Mouse (Mus musculus): ENCODE data around the gene Paics. TPM values are rescaled to one million over a fixed set of nuclear protein-coding genes. Genes with fewer than 3 reads are reported as not detected.
"Not testable (repeated sequence)": the region's sequence is repeated elsewhere in the genome, so short reads cannot be mapped to it uniquely, and the experiment has no call there.

Gene Paics
- total and polyA plus RNA-seq, 2 experiments from 2014 or later, result 142 to 152 TPM

- DNase-seq, result no peak
- Histone ChIP-seq H3K4me1 (ENCODE audit: insufficient read depth) (no peaks in the 10 kb centered on the region), H3K36me3 (ENCODE audit: insufficient read depth) (peaks cover 57% of the 10 kb centered on the region), H3K4me2 (ENCODE audit: low read depth) (no peak overlapping the region), H3K9ac (no peak overlapping the region), H3K27ac (ENCODE audit: low read depth, low read length) (no peak overlapping the region), H3K27me3 (ENCODE audit: insufficient read depth, low read length) (no peaks in the 10 kb centered on the region), H3K9me3 (ENCODE audit: low read length) (no peaks in the 10 kb centered on the region), H3K4me3 (ENCODE audit: low read depth, low read length) (no peak overlapping the region)
- WGBS, result 87% methylated on average over 3 of the region's 3 CpGs
- no peak for ATAC-seq
- TF ChIP-seq CTCF (IDR thresholded peaks at IDR 0.05; ENCODE audit: low read depth), result no peak
These were observed 13.5 kb downstream of the Paics start for GRCm38 (mm10) chr5:76964651-76965050.

DNA sequence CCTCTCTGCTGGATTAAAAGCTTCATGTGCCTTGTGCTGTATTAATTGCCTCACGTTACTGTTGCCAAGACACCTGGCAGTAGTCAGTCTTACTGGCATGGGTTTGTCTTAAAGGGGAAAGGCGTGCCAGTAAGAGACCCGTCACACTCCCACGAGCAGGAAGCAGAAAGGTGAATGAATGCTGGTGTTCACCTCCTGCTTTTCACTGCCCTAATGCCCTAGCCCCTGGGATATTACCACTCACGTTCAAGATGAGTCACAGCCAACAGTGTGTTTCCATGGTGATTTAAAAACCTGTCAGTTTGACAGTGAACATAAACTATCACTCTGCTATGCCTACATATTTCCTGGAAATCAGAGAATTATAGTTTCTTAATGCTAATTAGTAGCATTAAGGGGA lies 18.1 kb downstream of the Paics start:
- TF ChIP-seq CTCF (IDR thresholded peaks at IDR 0.05; ENCODE audit: low read depth), result no peak
- DNase-seq, result peak; percentile 17
- Histone ChIP-seq H3K4me2 (ENCODE audit: low read depth) (no peak overlapping the region), H3K36me3 (ENCODE audit: insufficient read depth) (peaks cover 33% of the 10 kb centered on the region), H3K27ac (ENCODE audit: low read depth, low read length) (no peak overlapping the region), H3K4me1 (ENCODE audit: insufficient read depth) (no peaks in the 10 kb centered on the region; the same call in 1 of the 2 replicates), H3K4me3 (ENCODE audit: low read depth, low read length) (no peak overlapping the region), H3K27me3 (ENCODE audit: insufficient read depth, low read length) (no peaks in the 10 kb centered on the region), H3K9me3 (ENCODE audit: low read length) (no peaks in the 10 kb centered on the region), H3K9ac (no peak overlapping the region)
- ATAC-seq, result no peak
- WGBS, result 50% methylated on average over 5 of the region's 5 CpGs

- peaks cover 22% of the 10 kb centered on the region for H3K36me3 ChIP-seq (ENCODE audit: insufficient read depth)
- H3K4me1 ChIP-seq (ENCODE audit: insufficient read depth); H3K4me2 ChIP-seq (ENCODE audit: low read depth); H3K27me3 ChIP-seq (ENCODE audit: insufficient read depth, low read length); ATAC-seq; DNase-seq; H3K27ac ChIP-seq (ENCODE audit: low read depth, low read length); H3K9me3 ChIP-seq (ENCODE audit: low read length); H3K9ac ChIP-seq; H3K4me3 ChIP-seq (ENCODE audit: low read depth, low read length): not testable (repeated sequence)
- WGBS, result 86% methylated on average over 1 of the region's 1 CpGs
These were observed 20.0 kb downstream of the Paics start for GRCm38 (mm10) chr5:76971115-76971514.

DNA sequence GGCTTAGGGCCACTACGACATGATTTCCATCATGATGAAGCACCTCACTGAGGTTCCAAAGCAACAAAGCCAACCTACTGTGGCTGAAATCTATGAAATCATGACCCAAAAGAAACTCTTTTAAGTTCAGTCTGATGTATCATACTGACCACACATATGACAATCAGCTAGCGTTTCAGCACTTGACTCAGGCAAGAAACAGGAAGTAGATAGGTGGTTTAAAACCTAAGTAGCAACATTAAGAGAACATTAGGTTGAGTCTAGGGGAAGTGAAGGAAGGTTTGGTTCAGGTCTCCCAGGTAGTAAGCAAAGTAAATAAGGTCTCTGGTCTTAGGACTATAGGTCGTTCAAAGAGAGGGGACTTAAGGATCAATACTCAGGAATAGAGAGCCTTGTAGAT lies 22.4 kb downstream of the Paics start:
- Histone ChIP-seq H3K9me3 (ENCODE audit: low read length) (no peaks in the 10 kb centered on the region), H3K4me3 (ENCODE audit: low read depth, low read length) (no peak overlapping the region; the same call in 1 of the 2 replicates), H3K36me3 (ENCODE audit: insufficient read depth) (peaks cover 21% of the 10 kb centered on the region), H3K27me3 (ENCODE audit: insufficient read depth, low read length) (no peaks in the 10 kb centered on the region), H3K9ac (peak overlapping the region; percentile 89; the same call in 1 of the 2 replicates), H3K4me2 (ENCODE audit: low read depth) (peak overlapping the region; percentile 63), H3K4me1 (ENCODE audit: insufficient read depth) (no peaks in the 10 kb centered on the region; the same call in 1 of the 2 replicates), H3K27ac (ENCODE audit: low read depth, low read length) (no peak overlapping the region)
- ATAC-seq (no peak), DNase-seq (no peak)
- WGBS, result 68% methylated on average over 3 of the region's 3 CpGs
- TF ChIP-seq CTCF (IDR thresholded peaks at IDR 0.05; ENCODE audit: low read depth), result no peak

- Histone ChIP-seq H3K9ac (peak overlapping the region; percentile 89), H3K27me3 (ENCODE audit: insufficient read depth, low read length) (no peaks in the 10 kb centered on the region), H3K9me3 (ENCODE audit: low read length) (no peaks in the 10 kb centered on the region), H3K4me1 (ENCODE audit: insufficient read depth) (no peaks in the 10 kb centered on the region; the same call in 1 of the 2 replicates), H3K36me3 (ENCODE audit: insufficient read depth) (peaks cover 20% of the 10 kb centered on the region), H3K4me2 (ENCODE audit: low read depth) (peak overlapping the region; percentile 63), H3K27ac (ENCODE audit: low read depth, low read length) (peak overlapping the region; percentile 52), H3K4me3 (ENCODE audit: low read depth, low read length) (peak overlapping the region; percentile 94)
- no peak for TF ChIP-seq CTCF (IDR thresholded peaks at IDR 0.05; ENCODE audit: low read depth)
- DNase-seq, result no peak
- peak; percentile 3; the same call in 1 of the 2 replicates for ATAC-seq
- 5% methylated on average over 17 of the region's 17 CpGs for WGBS
These were observed 23.1 kb downstream of the Paics start for GRCm38 (mm10) chr5:76974207-76974553.

DNA sequence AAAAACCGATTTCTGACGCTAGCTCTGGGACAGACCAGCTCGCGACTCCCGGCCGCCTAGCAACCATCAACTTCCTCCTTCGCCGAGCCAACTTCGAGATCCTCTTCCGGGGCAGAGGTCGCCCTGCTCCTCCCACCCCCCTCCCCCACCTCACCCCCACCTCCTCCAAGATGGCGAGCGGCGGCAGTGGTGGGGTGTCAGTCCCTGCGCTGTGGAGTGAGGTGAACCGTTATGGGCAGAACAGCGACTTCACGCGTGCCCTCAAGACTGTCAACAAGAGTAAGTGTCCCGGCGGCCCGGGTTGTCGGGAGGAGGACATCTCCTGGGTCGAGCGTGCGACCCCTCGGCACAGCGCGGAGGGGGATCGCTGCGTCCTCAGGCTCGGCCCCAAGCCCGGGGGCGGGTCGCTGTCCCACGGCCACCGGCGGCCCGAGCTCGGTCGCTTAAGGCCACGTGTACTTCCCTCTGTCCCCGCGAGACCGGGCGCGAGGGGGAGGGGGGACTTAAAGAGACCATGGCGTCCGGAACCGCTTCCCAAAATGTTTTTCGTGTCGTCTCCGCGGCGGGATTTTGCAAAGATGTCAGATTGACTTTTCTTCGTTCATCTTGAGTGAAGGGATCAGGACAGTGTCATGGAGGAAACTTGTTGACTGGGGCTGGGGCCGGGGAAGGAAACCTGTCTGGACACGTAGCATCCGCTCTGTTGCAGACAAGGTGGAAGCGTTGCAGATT lies 23.6 kb downstream of the Paics start, which contains the start of gene Srp72:
Gene Srp72 (plus strand): TSS at position 130 of the 732 bp plus-strand sequence.
- ATAC-seq, result peak; percentile 96

DNA sequence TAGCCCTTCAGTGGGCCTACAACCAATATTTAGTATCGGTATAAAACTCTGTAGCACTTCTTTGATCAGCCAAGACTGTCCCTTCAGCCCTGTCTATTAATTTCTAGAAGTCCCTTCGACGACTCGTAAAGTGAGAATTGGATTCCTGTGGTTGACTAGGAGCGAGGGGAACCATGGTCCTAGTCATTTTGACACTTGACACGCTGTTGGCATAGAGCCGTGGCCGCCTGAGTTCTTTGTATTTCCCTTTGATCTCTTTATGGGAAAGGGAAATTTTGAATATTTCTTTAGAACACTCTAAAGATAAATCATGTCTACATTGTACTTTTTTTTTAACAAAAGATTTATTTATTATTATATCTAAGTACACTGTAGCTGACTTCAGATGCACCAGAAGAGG lies 24.6 kb downstream of the Paics start:
- no peak for ATAC-seq
- 83% methylated on average over 8 of the region's 8 CpGs for WGBS
- peak overlapping the region; percentile 94; the same call in 1 of the 2 replicates for H3K4me3 ChIP-seq (ENCODE audit: low read depth, low read length)
- peaks cover 33% of the 10 kb centered on the region for H3K36me3 ChIP-seq (ENCODE audit: insufficient read depth)
- H3K27ac ChIP-seq (ENCODE audit: low read depth, low read length), result no peak overlapping the region
- no peaks in the 10 kb centered on the region; the same call in 1 of the 2 replicates for H3K4me1 ChIP-seq (ENCODE audit: insufficient read depth)
- no peaks in the 10 kb centered on the region for H3K27me3 ChIP-seq (ENCODE audit: insufficient read depth, low read length)
- no peak for TF ChIP-seq CTCF (IDR thresholded peaks at IDR 0.05; ENCODE audit: low read depth)
- no peaks in the 10 kb centered on the region for H3K9me3 ChIP-seq (ENCODE audit: low read length)
- no peak overlapping the region for H3K9ac ChIP-seq
- DNase-seq, result no peak
- peak overlapping the region; percentile 55 for H3K4me2 ChIP-seq (ENCODE audit: low read depth)

More for the DNA sequence above, 23.6 kb downstream of the Paics start, which contains the start of gene Srp72:
- peak within 1 kb of the TSS; percentile 63 for H3K4me2 ChIP-seq (ENCODE audit: low read depth)
- H3K9me3 ChIP-seq (ENCODE audit: low read length), result no peaks in the 10 kb centered on the region
- no peak for TF ChIP-seq CTCF (IDR thresholded peaks at IDR 0.05; ENCODE audit: low read depth)
- H3K4me3 ChIP-seq (ENCODE audit: low read depth, low read length), result peak within 1 kb of the TSS; percentile 94
- peak within 1 kb of the TSS; percentile 89 for H3K9ac ChIP-seq
- peaks cover 25% of the 10 kb centered on the region for H3K36me3 ChIP-seq (ENCODE audit: insufficient read depth)
- no peaks in the 10 kb centered on the region for H3K27me3 ChIP-seq (ENCODE audit: insufficient read depth, low read length)
- H3K27ac ChIP-seq (ENCODE audit: low read depth, low read length), result peak within 1 kb of the TSS; percentile 94
- peak; percentile 91 for DNase-seq
- H3K4me1 ChIP-seq (ENCODE audit: insufficient read depth), result no peaks in the 10 kb centered on the region; the same call in 1 of the 2 replicates
- 1% methylated on average over 60 of the region's 60 CpGs for WGBS
